Mouse (Mus musculus): ENCODE data around the gene Atp7b.

Gene Atp7b

GRCm38 (mm10) chr8:22025241-22025640, 34.9 kb downstream of the Atp7b start:
- DNase-seq (ENCODE audit: low read depth) = no peak

GRCm38 (mm10) chr8:22022244-22022643, 37.9 kb downstream of the Atp7b start:
- DNase-seq (ENCODE audit: low read depth) = no peak

GRCm38 (mm10) chr8:22019498-22019897, 40.6 kb downstream of the Atp7b start:
- DNase-seq (ENCODE audit: low read depth) = no peak

GRCm38 (mm10) chr8:22017731-22018130, 42.4 kb downstream of the Atp7b start:
- no peak for DNase-seq (ENCODE audit: low read depth)

- no peak for DNase-seq (ENCODE audit: low read depth)
Measured at GRCm38 (mm10) chr8:22013034-22013707, 46.9 kb downstream of the Atp7b start.

DNA sequence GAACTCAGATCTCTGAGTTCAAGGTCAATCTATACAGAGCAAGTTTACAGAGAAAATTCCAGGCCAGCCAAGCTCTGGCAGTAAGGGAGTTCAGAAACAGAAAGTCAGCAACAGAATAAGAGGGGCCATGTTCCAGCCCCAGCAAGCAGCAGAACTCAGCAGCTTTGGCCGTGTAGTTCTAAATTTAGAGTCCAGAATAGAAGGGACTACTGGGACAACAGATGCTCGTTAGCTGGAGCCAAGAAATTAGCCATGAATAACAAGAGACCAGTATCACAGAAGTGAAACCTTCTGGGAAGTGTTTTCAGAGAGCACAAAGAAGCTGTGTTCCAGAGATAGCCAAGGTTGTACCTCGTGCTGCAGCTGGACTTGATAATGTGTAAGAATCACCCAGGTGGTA, 50.7 kb downstream of the Atp7b start:
- no peak for DNase-seq (ENCODE audit: low read depth)

GRCm38 (mm10) chr8:22006423-22006822, 53.7 kb downstream of the Atp7b start:
- DNase-seq (ENCODE audit: low read depth) = no peak

DNA sequence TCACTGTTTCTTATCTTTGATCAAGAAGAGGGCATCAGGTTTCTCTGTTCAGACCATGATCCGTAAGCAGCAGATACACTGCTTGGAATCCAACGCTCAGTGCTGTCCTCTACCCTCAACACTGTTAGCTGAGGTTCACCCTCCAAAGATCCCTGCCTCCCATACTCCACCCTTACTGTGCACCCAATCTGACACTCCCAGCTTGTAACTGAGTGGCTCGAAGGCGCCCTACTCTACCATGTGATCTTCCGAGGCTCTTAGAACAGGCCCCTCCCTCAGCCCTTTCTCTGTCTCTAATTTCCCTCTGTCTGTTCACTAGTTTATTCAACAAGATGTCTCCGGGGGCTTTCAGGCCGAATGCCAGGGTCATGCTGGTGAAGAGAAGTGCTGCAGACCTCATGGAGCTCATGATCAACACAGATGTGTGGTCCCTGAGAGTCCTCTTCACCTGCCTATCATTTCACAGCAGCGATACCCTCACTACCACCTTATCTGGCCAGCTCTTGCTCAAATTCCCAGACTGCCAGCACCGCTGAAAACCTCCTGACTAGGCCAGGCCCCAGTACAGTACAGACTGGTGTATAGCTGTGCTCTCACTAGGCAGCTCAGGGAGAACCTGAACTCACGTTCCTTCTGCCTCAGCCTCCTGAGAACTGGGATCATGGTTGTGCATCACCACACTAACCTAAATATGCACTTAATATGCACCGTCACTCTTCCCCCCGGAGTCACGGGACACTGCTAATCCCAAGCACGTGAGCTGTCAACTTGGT, 55.2 kb downstream of the Atp7b start:
- DNase-seq (ENCODE audit: low read depth) = no peak

GRCm38 (mm10) chr8:21995181-21995580, 64.9 kb downstream of the Atp7b start:
- no peak for DNase-seq (ENCODE audit: low read depth)

DNA sequence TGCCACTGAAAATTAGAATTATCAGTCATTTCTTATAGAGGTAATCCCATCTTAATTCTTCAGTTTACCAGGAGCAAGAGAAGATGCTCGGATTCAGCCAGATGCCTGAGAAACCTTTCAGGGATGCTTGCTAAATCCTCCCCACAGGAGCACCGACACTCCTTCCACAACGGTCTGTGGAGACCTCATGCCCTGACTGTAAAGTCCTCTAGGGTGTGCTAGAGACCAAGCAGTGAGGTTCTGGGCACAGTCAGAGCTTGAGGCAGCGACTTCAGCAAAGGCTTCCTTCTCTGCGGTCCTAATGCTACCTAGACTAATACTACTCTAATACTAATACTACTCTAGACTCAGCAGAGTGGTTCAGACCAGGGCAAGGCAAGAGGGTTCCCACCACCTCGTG, 67.9 kb downstream of the Atp7b start:
- DNase-seq (ENCODE audit: low read depth) = no peak

DNA sequence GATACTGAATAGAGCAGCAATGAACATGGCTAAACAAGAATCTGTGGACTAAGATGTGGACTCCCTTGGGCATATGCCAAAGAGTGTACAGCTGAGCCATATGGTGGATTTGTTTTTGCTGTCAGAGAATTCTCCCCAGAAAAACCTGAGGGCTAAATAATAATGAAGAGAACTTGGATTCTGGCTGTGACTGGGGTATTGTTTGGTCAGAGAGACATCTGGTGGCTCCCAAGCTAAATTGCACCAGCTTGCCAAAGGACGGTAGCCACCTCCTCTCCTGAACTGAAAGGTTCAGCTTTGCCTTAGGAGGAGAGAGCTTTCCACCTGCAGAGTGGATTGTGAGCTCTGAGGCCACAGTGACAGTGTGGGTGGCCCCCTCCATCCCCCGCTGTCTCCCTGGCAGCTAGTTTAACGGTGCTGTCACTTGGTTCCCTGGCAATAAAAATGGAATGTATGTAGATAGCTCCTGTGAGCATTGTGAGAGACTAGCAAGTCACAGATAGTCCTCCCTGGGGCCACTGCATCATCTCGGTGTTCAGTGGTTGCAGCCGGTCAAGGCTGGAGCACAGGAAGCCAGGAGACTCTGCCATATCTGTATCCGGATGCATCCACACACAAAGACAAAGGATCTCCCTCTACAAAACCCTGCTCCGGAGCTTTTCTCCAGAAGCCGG, 78.3 kb downstream of the Atp7b start:
- DNase-seq (ENCODE audit: low read depth) = no peak

DNA sequence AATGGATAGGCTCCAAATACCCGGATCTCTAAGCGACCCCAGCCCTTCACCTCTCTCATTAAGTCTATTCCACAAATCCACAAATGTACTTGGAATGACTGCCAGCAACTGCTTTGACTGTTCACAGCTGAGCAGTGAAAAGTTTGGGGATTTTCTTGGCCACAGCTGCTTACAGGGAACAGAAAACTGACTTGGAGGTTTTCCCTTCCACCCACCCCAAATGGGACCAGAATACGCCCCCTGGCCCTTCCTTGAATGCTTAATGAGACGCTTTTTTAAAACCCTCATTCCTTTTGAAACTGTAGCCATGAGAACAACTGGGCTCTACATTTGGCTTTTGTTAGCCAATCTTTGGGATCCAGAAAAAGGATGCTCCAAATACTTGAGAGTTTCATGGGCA, 81.9 kb downstream of the Atp7b start:
- DNase-seq (ENCODE audit: low read depth) = no peak

- DNase-seq (ENCODE audit: low read depth) = no peak
Measured at GRCm38 (mm10) chr8:21969475-21969874, 90.6 kb downstream of the Atp7b start, which contains the start of gene Ccdc70. Ccdc70 (plus strand) TSS chr8:21969775.

GRCm38 (mm10) chr8:21966646-21967045, 93.5 kb downstream of the Atp7b start:
- DNase-seq (ENCODE audit: low read depth) = no peak

DNA sequence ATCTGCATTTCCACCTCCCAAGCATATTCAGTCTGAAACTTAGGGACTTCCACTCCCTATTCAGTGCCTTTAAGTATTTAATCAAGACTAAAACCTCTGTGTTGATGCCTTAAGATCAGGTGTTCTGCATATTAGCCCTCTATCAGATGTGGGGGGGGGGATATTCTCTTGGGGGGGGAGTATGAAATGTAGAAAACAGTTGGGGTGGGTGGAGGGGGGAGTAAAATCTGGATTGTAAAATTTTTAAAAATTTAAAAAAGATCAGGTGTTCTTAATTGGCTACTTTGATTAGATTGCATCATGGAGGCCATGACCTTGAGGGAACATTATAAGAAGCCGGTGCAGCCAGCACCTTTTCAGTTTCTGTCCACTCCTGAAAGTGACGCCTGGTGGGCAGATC, 101.7 kb downstream of the Atp7b start, which contains the start of gene Fam90a1a:
Fam90a1a (plus strand) TSS at position 301 of the 400 bp plus-strand sequence.
- no peak for DNase-seq (ENCODE audit: low read depth)

DNA sequence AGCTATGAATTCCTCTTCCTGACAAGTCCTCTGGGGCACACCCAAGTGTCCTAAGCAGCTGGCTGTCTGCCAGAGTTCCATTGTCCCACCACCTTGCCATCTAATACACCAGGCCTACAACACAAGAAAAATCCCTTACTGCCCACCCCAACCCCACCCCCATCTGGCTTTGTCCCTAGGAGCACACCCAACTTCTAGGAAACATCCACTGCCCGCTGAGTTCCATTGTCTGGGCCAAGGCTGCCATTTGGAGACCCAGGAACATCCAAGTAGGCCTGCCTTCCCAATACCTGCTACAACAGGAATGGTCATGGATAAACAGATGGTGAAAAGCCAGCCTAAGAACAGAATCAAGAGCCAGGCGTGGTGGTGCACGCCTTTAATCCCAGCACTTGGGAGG, 103.8 kb downstream of the Atp7b start:
- no peak for DNase-seq (ENCODE audit: low read depth)

GRCm38 (mm10) chr8:21955321-21955720, 104.8 kb downstream of the Atp7b start:
- peak; percentile 27 for DNase-seq (ENCODE audit: low read depth)

DNA sequence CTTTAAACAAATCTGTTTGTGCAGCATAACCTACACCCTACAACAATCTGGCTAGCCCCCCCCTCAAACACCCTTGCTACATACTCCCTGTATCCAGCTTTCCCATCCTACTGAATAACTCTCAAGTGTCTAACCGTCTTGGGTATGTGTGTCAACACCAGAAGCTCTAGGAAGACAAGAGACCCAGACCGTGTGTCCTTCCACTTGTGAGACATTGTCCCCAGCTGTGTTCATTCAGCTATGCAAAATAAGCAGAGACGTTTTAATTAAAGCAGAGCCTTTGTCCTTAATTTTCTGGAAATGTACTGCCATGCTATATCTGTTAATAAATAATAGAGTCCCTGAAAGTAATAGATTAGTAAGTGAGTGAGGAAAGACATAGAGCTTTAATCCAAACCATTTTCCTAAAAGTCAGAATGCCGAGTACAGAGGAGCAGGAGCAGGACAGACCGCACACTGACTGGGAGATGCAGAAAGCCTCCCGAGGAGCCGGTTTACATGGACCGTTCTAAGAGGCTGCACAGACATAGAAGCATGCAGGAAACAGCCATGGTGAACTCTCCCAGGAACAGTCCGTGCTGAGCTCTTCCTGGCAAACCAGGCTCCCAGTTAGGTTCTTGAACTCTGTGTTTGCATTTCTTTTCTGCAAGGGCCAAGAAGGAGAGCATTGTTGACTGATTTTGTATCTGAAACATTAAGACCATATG, 112.6 kb downstream of the Atp7b start:
- no peak for DNase-seq (ENCODE audit: low read depth)

DNA sequence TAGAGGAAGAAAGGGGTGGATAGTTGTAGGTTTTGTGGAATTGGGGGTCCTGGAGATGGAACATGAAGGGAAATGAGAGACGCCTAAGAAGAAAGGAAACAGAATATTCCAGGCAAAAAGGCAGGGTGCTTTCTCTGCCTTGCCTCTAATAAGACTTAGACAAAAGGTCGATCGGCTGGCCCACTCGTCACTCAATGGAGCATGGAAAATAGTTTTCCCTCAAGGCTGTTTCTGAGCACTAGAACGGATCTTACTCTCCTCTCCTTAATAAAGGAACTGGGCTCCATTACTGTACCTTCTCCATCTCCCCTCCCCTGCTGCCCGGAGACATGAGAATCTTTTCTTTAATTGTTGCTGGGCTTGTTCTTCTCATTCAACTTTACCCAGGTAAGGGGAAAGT, 113.6 kb downstream of the Atp7b start, which contains the start of gene Defb13:
Defb13 (plus strand) TSS at position 301 of the 400 bp plus-strand sequence.
- no peak for DNase-seq (ENCODE audit: low read depth)

All from c-Kit-positive CD71-positive TER-119-negative erythroid progenitor cells, embryonic 14.5 days (primary cell).